ENCODE assay signal across 10 mouse cellular contexts in genomic region chr19:21623410-21624147, GRCm38 (mm10). TPM values are rescaled to one million over a fixed set of nuclear protein-coding genes. Genes with fewer than 3 reads are reported as not detected.
A peak's percentile ranks its signal among the peaks of the same experiment; 100 is the strongest.
DNase-seq lines count a peak whose midpoint lies in the region; ATAC-seq and TF ChIP-seq lines count a peak whose summit lies in the region.
"Had no signal": no experiment of that assay in that cellular context is flagged by ENCODE, and none has a peak within 500 bp of the region (broad histone marks: within the 10 kb centered on the region; RNA-seq: fewer than 3 reads in every experiment).

No protein-coding gene starts in this region.

- no peak for TF ChIP-seq EP300 in heart, adult 2 months (IDR thresholded peaks at IDR 0.05; ENCODE audit: insufficient read depth, low read depth, low read length)

- H3K36me3 ChIP-seq in heart, adult 2 months (ENCODE audit: control insufficient read depth, insufficient read depth, low read length), result peaks cover 3% of the 10 kb centered on the region

- no peak overlapping the region for H3K27ac ChIP-seq in heart, adult 2 months
- H3K27ac ChIP-seq: hindbrain, embryonic 14.5 days had no signal

- H3K4me1 ChIP-seq in heart, adult 2 months (ENCODE audit: control insufficient read depth, insufficient read depth, low read length), result peaks cover 4% of the 10 kb centered on the region

- no peak for TF ChIP-seq CTCF in heart, adult 2 months (IDR thresholded peaks at IDR 0.05)

- peak; percentile 64 to 73 for ATAC-seq in hematopoietic stem cell, adult 5-6 weeks (replicated peaks in 1 of 2; ENCODE audit: insufficient read depth in 1 of 2, low FRiP score in 2 of 2, low TSS enrichment in 1 of 2, low read depth in 1 of 2, poor library complexity in 2 of 2, severe bottlenecking in 2 of 2)
- ATAC-seq in megakaryocyte-erythroid progenitor cell, adult 5-6 weeks (replicated peaks; ENCODE audit: low FRiP score, low TSS enrichment, poor library complexity, severe bottlenecking), result no peak

- H3K4me3 ChIP-seq in heart, adult 2 months, result no peak overlapping the region

- TF ChIP-seq POLR2A in heart, adult 2 months (IDR thresholded peaks at IDR 0.05; ENCODE audit: insufficient read depth, low read depth, low read length), result no peak

- no peaks in the 10 kb centered on the region for H3K27me3 ChIP-seq in heart, adult 2 months (ENCODE audit: control insufficient read depth, insufficient read depth, low read length)

- peak; percentile 87 for DNase-seq in heart, adult 11 months
- no peak for DNase-seq in heart, postnatal 25 days (ENCODE audit: low spot score)
- DNase-seq in spleen, postnatal 36 days (ENCODE audit: low spot score in 2 of 2), result peak; percentile 60 to 63
- DNase-seq in spleen, postnatal 4 days (ENCODE audit: low spot score in 2 of 2), result no peak
- DNase-seq in c-Kit-positive CD71-positive TER-119-positive erythroid progenitor cells, embryonic 14.5 days (ENCODE audit: low spot score), result no peak
- no peak for DNase-seq in heart, adult 2 months
- DNase-seq: kidney, postnatal 10 days had no signal

- intact Hi-C loops in heart, postnatal 25 days (cut with DNase I), result no loop called here
- intact Hi-C loops in heart, adult 2 months (cut with DNase I), result no loop called here

- H3K9ac ChIP-seq in heart, adult 2 months (ENCODE audit: low read depth, low read length), result no peak overlapping the region
- H3K9ac ChIP-seq: hindbrain, embryonic 14.5 days had no signal

- H3K79me2 ChIP-seq in heart, adult 2 months (replicated peaks; ENCODE audit: control insufficient read depth, insufficient read depth, low read length), result peaks cover 5% of the 10 kb centered on the region; the same call in 1 of the 2 replicates

- WGBS in heart, adult 2 months, result 75% methylated on average over 3 of the region's 3 CpGs

RNA-seq across cellular contexts. Expression of gene 1110059E24Rik, which starts 29.2 kb away (rescaled TPM):
- 10 to 100 TPM; 13.2 to 14.6 TPM for total RNA-seq in heart, postnatal 25 days (2021)
- 84.7 and 96.5 TPM in 2 replicates for total RNA-seq in hematopoietic stem cell, adult 5-6 weeks (2017)
- 12.6 and 12.8 TPM in 2 replicates for total RNA-seq in megakaryocyte-erythroid progenitor cell, adult 5-6 weeks (2014; fragmentation: Nextera tagmentation)
- 26.1 and 35.8 TPM in 2 replicates for total RNA-seq in megakaryocyte-erythroid progenitor cell, adult 5-6 weeks (2017)
- total RNA-seq in heart, adult 2 months (2021), result 10 to 100 TPM; 10.5 to 11.0 TPM
- polyA plus RNA-seq in heart, adult 2 months (2012; rRNA removed), result 4.6 and 9.8 TPM in 2 replicates

RNA-seq across cellular contexts. Expression of gene Abhd17b, which starts 29.4 kb away (rescaled TPM):
- 10 to 100 TPM; 13.5 to 13.7 TPM for total RNA-seq in heart, postnatal 25 days (2021)
- 68.4 and 74.2 TPM in 2 replicates for total RNA-seq in hematopoietic stem cell, adult 5-6 weeks (2017)
- total RNA-seq in megakaryocyte-erythroid progenitor cell, adult 5-6 weeks (2014; fragmentation: Nextera tagmentation), result 14.3 and 20.3 TPM in 2 replicates
- total RNA-seq in megakaryocyte-erythroid progenitor cell, adult 5-6 weeks (2017), result 18.9 and 25.3 TPM in 2 replicates
- total RNA-seq in heart, adult 2 months (2021), result 10 to 100 TPM; 10.6 to 13.8 TPM
- polyA plus RNA-seq in heart, adult 2 months (2012; rRNA removed), result 3.4 and 7.7 TPM in 2 replicates

Comparison
In these comparisons a context has a peak if more than half of its experiments do, and no peak if none do; other contexts are left out.
1. DNase-seq: peak in heart, adult 11 months (single experiment) and spleen, postnatal 36 days (2 of 2); none in heart, postnatal 25 days (single experiment), spleen, postnatal 4 days (0 of 2), c-Kit-positive CD71-positive TER-119-positive erythroid progenitor cells, embryonic 14.5 days (single experiment) and heart, adult 2 months (0 of 2).